Comparison of ENCODE assay signal across 9 mouse cellular contexts in genomic region chr19:43662176-43662967, GRCm38 (mm10). TPM values are rescaled to one million over a fixed set of nuclear protein-coding genes. Genes with fewer than 3 reads are reported as not detected.
A peak's percentile ranks its signal among the peaks of the same experiment; 100 is the strongest.
DNase-seq lines count a peak whose midpoint lies in the region; ATAC-seq and TF ChIP-seq lines count a peak whose summit lies in the region.
"Had no signal": no experiment of that assay in that cellular context is flagged by ENCODE, and none has a peak within 500 bp of the region (broad histone marks: within the 10 kb centered on the region; RNA-seq: fewer than 3 reads in every experiment).

No protein-coding gene starts in this region.

- H3K9me3 ChIP-seq in kidney, embryonic 16.5 days (ENCODE audit: low read length) = no peaks in the 10 kb centered on the region
- H3K9me3 ChIP-seq: neural tube, embryonic 12.5 days had no signal

- no peaks in the 10 kb centered on the region for H3K27me3 ChIP-seq in cerebellum, adult 2 months (ENCODE audit: control insufficient read depth, insufficient read depth, low read length)
- H3K27me3 ChIP-seq in testis, adult 2 months (ENCODE audit: control insufficient read depth, insufficient read depth, low read length) = no peaks in the 10 kb centered on the region
- no peaks in the 10 kb centered on the region for H3K27me3 ChIP-seq in kidney, embryonic 16.5 days (ENCODE audit: insufficient read depth, low read length)
- H3K27me3 ChIP-seq: neural tube, embryonic 12.5 days had no signal

- no peak overlapping the region for H3K27ac ChIP-seq in cerebellum, adult 2 months (ENCODE audit: insufficient read depth, low read length)
- no peak overlapping the region for H3K27ac ChIP-seq in testis, adult 2 months (ENCODE audit: control insufficient read depth, insufficient read depth, low read depth, low read length)
- H3K27ac ChIP-seq in kidney, embryonic 16.5 days (ENCODE audit: low read length) = no peak overlapping the region
- H3K27ac ChIP-seq: neural tube, embryonic 12.5 days had no signal

- no peaks in the 10 kb centered on the region; the same call in 1 of the 2 replicates for H3K36me3 ChIP-seq in testis, adult 2 months (ENCODE audit: control insufficient read depth, insufficient read depth, low read length)
- H3K36me3 ChIP-seq in kidney, embryonic 16.5 days (ENCODE audit: insufficient read depth, low read length) = peaks cover 15% of the 10 kb centered on the region

- no peaks in the 10 kb centered on the region for H3K4me1 ChIP-seq in cerebellum, adult 2 months (ENCODE audit: control insufficient read depth, insufficient read depth, low read length)
- peaks cover 3% of the 10 kb centered on the region; the same call in 1 of the 2 replicates for H3K4me1 ChIP-seq in testis, adult 2 months (ENCODE audit: control insufficient read depth, insufficient read depth, low read length)
- H3K4me1 ChIP-seq in kidney, embryonic 16.5 days (ENCODE audit: insufficient read depth, low read length) = peaks cover 8% of the 10 kb centered on the region

- no peak overlapping the region for H3K4me3 ChIP-seq in cerebellum, adult 2 months (replicated peaks; ENCODE audit: insufficient read depth, low read depth, low read length)
- no peak overlapping the region for H3K4me3 ChIP-seq in testis, adult 2 months (ENCODE audit: control insufficient read depth, low read depth, low read length)
- H3K4me3 ChIP-seq in kidney, embryonic 16.5 days (ENCODE audit: low read length) = no peak overlapping the region
- H3K4me3 ChIP-seq: neural tube, embryonic 12.5 days had no signal

- no peak for TF ChIP-seq POLR2A in cerebellum, adult 2 months (IDR thresholded peaks at IDR 0.05; ENCODE audit: borderline replicate concordance, insufficient read depth, low read length)
- no peak for TF ChIP-seq POLR2A in testis, adult 2 months (IDR thresholded peaks at IDR 0.05; ENCODE audit: control insufficient read depth, low read depth, low read length)

- peak; percentile 80 for ATAC-seq in kidney, embryonic 16.5 days (ENCODE audit: low FRiP score, low TSS enrichment)

- TF ChIP-seq CTCF in cerebellum, adult 2 months (IDR thresholded peaks at IDR 0.05; ENCODE audit: borderline replicate concordance, insufficient read depth, low read depth, low read length) = peak; percentile 35; the same call in 1 of the 2 replicates
- peak; percentile 19; the same call in 1 of the 2 replicates for TF ChIP-seq CTCF in testis, adult 2 months (IDR thresholded peaks at IDR 0.05; ENCODE audit: control insufficient read depth, insufficient read depth, insufficient replicate concordance, low read depth, low read length)

- 40% methylated on average over 19 of the region's 19 CpGs for WGBS in cerebellum, adult 2 months
- WGBS in kidney, embryonic 16.5 days = 34% methylated on average over 19 of the region's 19 CpGs

- no peak for DNase-seq in cerebellum, adult 2 months
- DNase-seq in cerebellum, adult 9-10 months = no peak
- no peak for DNase-seq in testis, postnatal 14 days (ENCODE audit: low spot score)
- DNase-seq in neural tube, embryonic 10.5 days (ENCODE audit: extremely low spot score, low spot score) = peak; percentile 40
- DNase-seq in spleen, postnatal 36 days (ENCODE audit: low spot score in 2 of 2) = no peak
- DNase-seq in urinary bladder, postnatal 10 days (ENCODE audit: low spot score) = no peak

- H3K9ac ChIP-seq in kidney, embryonic 16.5 days (replicated peaks; ENCODE audit: low read length) = no peak overlapping the region
- H3K9ac ChIP-seq: neural tube, embryonic 12.5 days had no signal

- no peak overlapping the region for H3K4me2 ChIP-seq in kidney, embryonic 16.5 days (replicated peaks; ENCODE audit: low read depth, low read length)
- H3K4me2 ChIP-seq: neural tube, embryonic 12.5 days had no signal

RNA-seq across cellular contexts. Expression of gene Slc25a28, which starts 12.3 kb away (rescaled TPM):
- polyA plus RNA-seq in cerebellum, adult 2 months (2012; rRNA removed) = 109 and 110 TPM in 2 replicates
- 101 and 103 TPM in 2 replicates for polyA plus RNA-seq in testis, adult 2 months (2012; rRNA removed)
- polyA plus RNA-seq in kidney, embryonic 16.5 days (2015; fragmentation: Nextera tagmentation; extraction: Ambion mirVana) = 15.5 and 15.7 TPM in 2 replicates

RNA-seq across cellular contexts. Expression of gene Entpd7, which starts 27.1 kb away (rescaled TPM):
- 10.8 and 11.7 TPM in 2 replicates for polyA plus RNA-seq in cerebellum, adult 2 months (2012; rRNA removed)
- polyA plus RNA-seq in testis, adult 2 months (2012; rRNA removed) = 1.5 and 1.6 TPM in 2 replicates
- polyA plus RNA-seq in kidney, embryonic 16.5 days (2015; fragmentation: Nextera tagmentation; extraction: Ambion mirVana) = 12.9 and 15.0 TPM in 2 replicates

RNA-seq across cellular contexts. Expression of gene Nkx2-3, which starts 50.2 kb away (rescaled TPM):
- polyA plus RNA-seq in cerebellum, adult 2 months (2012; rRNA removed) = not detected in 2 replicates
- 0.06 TPM in 1 of 2 replicates, not detected in the other for polyA plus RNA-seq in testis, adult 2 months (2012; rRNA removed)
- polyA plus RNA-seq in kidney, embryonic 16.5 days (2015; fragmentation: Nextera tagmentation; extraction: Ambion mirVana) = 0.07 TPM in 1 of 2 replicates, not detected in the other
- polyA plus RNA-seq: neural tube, embryonic 12.5 days had no signal
